Mouse (Mus musculus) kidney, embryonic 15.5 days (tissue): Measurements from ENCODE around the gene Rfxap. TPM values are rescaled to one million over a fixed set of nuclear protein-coding genes. Genes with fewer than 3 reads are reported as not detected.

Source experiments
- ATAC-seq: fragments of 200-750 bp; cut with Nextera tagmentation; replicated peaks from 2 replicates; pipeline ENCODE4 v1.8.0; 2017; ENCODE audit warnings: moderate TSS enrichment; ENCODE audit not compliant: low FRiP score
- H3K27ac ChIP-seq: fragments of 300-500 bp; sonication (generic); 2 replicates; pipeline ENCODE4 v1.5.1; 2015; ENCODE audit warnings: mild to moderate bottlenecking, inconsistent platforms
- H3K27me3 ChIP-seq: fragments of 300-500 bp; sonication (generic); 2 replicates; pipeline ENCODE4 v1.6.1; 2015; ENCODE audit warnings: inconsistent platforms
- H3K36me3 ChIP-seq: fragments of 300-500 bp; sonication (generic); 2 replicates; pipeline ENCODE4 v1.6.1; 2015; ENCODE audit warnings: inconsistent platforms
- H3K4me1 ChIP-seq: fragments of 300-500 bp; sonication (generic); 2 replicates; pipeline ENCODE4 v1.6.1; 2015; ENCODE audit warnings: inconsistent platforms
- H3K4me2 ChIP-seq: fragments of 300-500 bp; sonication (generic); 2 replicates; pipeline ENCODE4 v1.6.1; 2015; ENCODE audit warnings: moderate library complexity, mild to moderate bottlenecking, inconsistent platforms
- H3K4me3 ChIP-seq: fragments of 300-500 bp; sonication (generic); replicated peaks from 2 replicates; pipeline ENCODE4 v1.5.1; 2015; ENCODE audit warnings: mild to moderate bottlenecking, inconsistent platforms
- H3K9ac ChIP-seq: fragments of 300-500 bp; sonication (generic); 2 replicates; pipeline ENCODE4 v1.6.1; 2015; ENCODE audit warnings: mild to moderate bottlenecking, inconsistent platforms
- H3K9me3 ChIP-seq: fragments of 300-500 bp; sonication (generic); replicated peaks from 2 replicates; pipeline ENCODE4 v1.6.1; 2016; ENCODE audit warnings: inconsistent platforms
- WGBS: fragments of 180-500 bp; shearing (Covaris S2); methylation state at CpG from one replicate; pipeline ENCODE4 v1.1.7; 2015; ENCODE audit warnings: mixed read lengths; 5-methylcytosine and 5-hydroxymethylcytosine counted together
- polyA plus RNA-seq: library from polyadenylated mRNA; unstranded; fragments of >200 nt; fragmentation: Nextera tagmentation; extraction: Ambion mirVana; gene quantifications from 2 replicates; pipeline ENCODE4 v1.2.1, GENCODE M21; 2015

The Rfxap gene
- polyA plus RNA-seq, 1 experiment from 2014 or later, result 36.1 TPM

DNA sequence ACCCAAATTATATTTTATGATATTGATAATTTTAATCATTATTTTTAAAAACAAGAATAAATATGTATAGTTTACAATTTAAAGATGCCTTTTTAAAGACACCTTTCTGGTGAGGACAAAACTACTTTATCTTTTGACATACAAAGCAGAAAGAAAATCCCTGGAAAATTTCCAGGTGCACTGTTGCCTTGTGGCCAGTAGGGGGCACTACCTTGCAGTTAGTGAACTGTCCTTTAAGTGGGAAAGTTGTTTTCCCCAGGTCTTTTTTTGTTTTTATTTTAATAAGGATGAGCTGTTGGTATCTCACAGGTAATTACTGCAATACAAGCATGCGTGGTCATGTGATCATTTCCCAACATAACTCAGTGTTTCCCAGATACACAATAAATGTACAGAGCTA lies 11.8 kb downstream of the Rfxap start:
- Histone ChIP-seq H3K9ac (no peak overlapping the region), H3K4me1 (no peaks in the 10 kb centered on the region)
- WGBS, result 100% methylated on average over 1 of the region's 1 CpGs

DNA sequence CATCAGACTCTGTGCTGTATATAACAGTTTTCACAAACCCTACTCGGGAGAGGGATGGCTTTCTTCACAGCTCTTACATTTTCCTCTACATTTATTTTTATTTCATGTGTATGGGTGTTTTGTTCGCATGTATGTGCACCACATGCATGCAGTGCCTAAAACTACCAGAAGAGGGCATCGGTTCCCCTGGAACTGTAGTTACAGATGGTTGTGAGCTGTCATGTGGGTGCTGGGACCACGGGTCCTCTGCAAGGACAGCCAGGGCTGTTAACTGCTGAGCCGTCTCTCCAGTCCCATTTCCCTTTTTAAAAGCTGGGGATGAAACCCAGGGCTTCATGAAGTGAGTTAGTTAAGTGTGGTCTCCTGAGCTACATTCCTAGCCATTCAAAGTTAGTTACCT lies 12.2 kb downstream of the Rfxap start:
- WGBS, result 89% methylated on average over 5 of the region's 5 CpGs
- Histone ChIP-seq H3K9ac (no peak overlapping the region), H3K27me3 (no peaks in the 10 kb centered on the region), H3K4me1 (no peaks in the 10 kb centered on the region), H3K9me3 (0 out of 2 replicates have a peak, but pooled peaks cover 4% of the 10 kb centered on the region), H3K4me2 (no peak overlapping the region), H3K4me3 (no peak overlapping the region), H3K27ac (no peak overlapping the region), H3K36me3 (peaks cover 20% of the 10 kb centered on the region)
- ATAC-seq, result no peak

More for the DNA sequence above, 11.8 kb downstream of the Rfxap start:
- Histone ChIP-seq H3K27ac (no peak overlapping the region), H3K36me3 (peaks cover 19% of the 10 kb centered on the region), H3K9me3 (0 out of 2 replicates have a peak, but pooled peaks cover 4% of the 10 kb centered on the region), H3K4me3 (no peak overlapping the region), H3K4me2 (no peak overlapping the region), H3K27me3 (no peaks in the 10 kb centered on the region)
- ATAC-seq, result no peak

- peaks cover 30% of the 10 kb centered on the region for H3K36me3 ChIP-seq
- 0 out of 2 replicates have a peak, but pooled peaks cover 4% of the 10 kb centered on the region for H3K9me3 ChIP-seq
- no peak overlapping the region for H3K4me2 ChIP-seq
- no peak overlapping the region for H3K9ac ChIP-seq
- H3K27ac ChIP-seq, result no peak overlapping the region
- no peak for ATAC-seq
- no peak overlapping the region for H3K4me3 ChIP-seq
- H3K4me1 ChIP-seq, result no peaks in the 10 kb centered on the region
- 88% methylated on average over 6 of the region's 6 CpGs for WGBS
- no peaks in the 10 kb centered on the region for H3K27me3 ChIP-seq
Observed at GRCm38 (mm10) chr3:54793762-54794161, 13.8 kb downstream of the Rfxap start.

GRCm38 (mm10) chr3:54791822-54792677 lies 15.5 kb downstream of the Rfxap start:
- Histone ChIP-seq H3K9me3 (0 out of 2 replicates have a peak, but pooled peaks cover 4% of the 10 kb centered on the region), H3K27me3 (no peaks in the 10 kb centered on the region), H3K36me3 (peaks cover 30% of the 10 kb centered on the region), H3K9ac (no peak overlapping the region), H3K4me3 (no peak overlapping the region), H3K4me2 (no peak overlapping the region), H3K27ac (no peak overlapping the region), H3K4me1 (no peaks in the 10 kb centered on the region)
- ATAC-seq, result no peak
- 78% methylated on average over 10 of the region's 10 CpGs for WGBS

GRCm38 (mm10) chr3:54790601-54791000 lies 17.0 kb downstream of the Rfxap start:
- no peaks in the 10 kb centered on the region for H3K27me3 ChIP-seq
- ATAC-seq, result no peak
- no peak overlapping the region for H3K4me3 ChIP-seq
- H3K9me3 ChIP-seq, result 0 out of 2 replicates have a peak, but pooled peaks cover 4% of the 10 kb centered on the region
- no peak overlapping the region for H3K9ac ChIP-seq
- H3K4me1 ChIP-seq, result no peaks in the 10 kb centered on the region
- peaks cover 35% of the 10 kb centered on the region for H3K36me3 ChIP-seq
- H3K27ac ChIP-seq, result no peak overlapping the region
- no peak overlapping the region for H3K4me2 ChIP-seq
- 71% methylated on average over 2 of the region's 2 CpGs for WGBS

GRCm38 (mm10) chr3:54775989-54776631 lies 31.5 kb downstream of the Rfxap start:
- Histone ChIP-seq H3K27ac (no peak overlapping the region), H3K27me3 (no peaks in the 10 kb centered on the region), H3K4me1 (peaks cover 2% of the 10 kb centered on the region; the same call in 1 of the 2 replicates), H3K36me3 (no peaks in the 10 kb centered on the region), H3K4me2 (no peak overlapping the region), H3K4me3 (no peak overlapping the region), H3K9ac (no peak overlapping the region), H3K9me3 (no peaks in the 10 kb centered on the region)
- WGBS, result 69% methylated on average over 7 of the region's 7 CpGs
- no peak for ATAC-seq

- no peak overlapping the region for H3K4me2 ChIP-seq
- H3K9ac ChIP-seq, result no peak overlapping the region
- peaks cover 2% of the 10 kb centered on the region; the same call in 1 of the 2 replicates for H3K4me1 ChIP-seq
- WGBS, result 84% methylated on average over 6 of the region's 6 CpGs
- H3K27ac ChIP-seq, result no peak overlapping the region
- H3K27me3 ChIP-seq, result no peaks in the 10 kb centered on the region
- ATAC-seq, result no peak
- H3K9me3 ChIP-seq, result no peaks in the 10 kb centered on the region
- no peaks in the 10 kb centered on the region for H3K36me3 ChIP-seq
- no peak overlapping the region for H3K4me3 ChIP-seq
Observed at GRCm38 (mm10) chr3:54773613-54774012, 34.0 kb downstream of the Rfxap start.

DNA sequence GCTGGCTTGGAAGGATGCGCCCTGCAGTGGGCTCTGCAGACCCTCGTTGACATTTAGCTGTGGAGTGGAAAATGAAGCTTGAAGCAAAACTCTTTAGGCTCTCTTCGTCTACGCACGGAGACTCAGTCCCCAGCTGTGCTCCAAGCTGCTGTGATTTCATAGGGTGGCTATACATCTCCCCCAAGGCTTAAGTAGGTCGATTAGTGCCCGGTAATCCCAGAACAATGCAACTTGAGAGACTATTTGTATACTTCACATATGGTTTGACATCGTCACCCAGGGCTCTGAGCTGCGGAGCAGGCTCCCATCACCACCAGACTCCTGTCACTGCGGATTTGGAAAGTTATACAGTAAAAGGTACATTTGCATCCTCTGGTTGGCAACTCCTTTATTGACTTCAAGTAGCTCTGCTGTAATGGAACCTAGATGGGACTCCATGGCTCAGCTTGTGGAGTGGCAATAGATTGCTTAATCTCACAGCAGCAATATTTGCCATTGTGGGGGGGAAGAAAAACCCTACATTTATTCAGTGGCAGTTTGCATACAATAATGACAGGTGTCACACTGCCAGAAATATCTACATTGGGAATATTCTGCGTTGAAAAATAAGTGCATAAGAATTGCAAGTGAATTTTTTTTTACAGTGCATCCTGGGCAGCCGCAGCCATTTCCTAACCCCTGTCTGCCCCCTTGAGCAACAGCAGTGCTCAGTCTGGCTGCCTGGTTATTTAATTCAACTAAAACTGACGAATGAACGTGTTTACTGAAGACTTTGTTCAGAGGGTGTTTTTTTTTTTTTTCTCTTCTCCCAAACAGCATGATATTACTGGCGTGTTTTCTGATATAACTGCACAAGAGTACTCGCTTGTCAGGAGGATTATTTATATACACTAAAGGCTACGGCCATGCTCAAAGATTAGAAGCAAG lies 38.0 kb downstream of the Rfxap start:
- Histone ChIP-seq H3K9me3 (no peaks in the 10 kb centered on the region), H3K36me3 (no peaks in the 10 kb centered on the region), H3K27ac (no peak overlapping the region), H3K9ac (no peak overlapping the region), H3K4me3 (no peak overlapping the region), H3K4me2 (no peak overlapping the region), H3K27me3 (no peaks in the 10 kb centered on the region), H3K4me1 (no peaks in the 10 kb centered on the region)
- WGBS, result 74% methylated on average over 17 of the region's 17 CpGs
- ATAC-seq, result no peak

DNA sequence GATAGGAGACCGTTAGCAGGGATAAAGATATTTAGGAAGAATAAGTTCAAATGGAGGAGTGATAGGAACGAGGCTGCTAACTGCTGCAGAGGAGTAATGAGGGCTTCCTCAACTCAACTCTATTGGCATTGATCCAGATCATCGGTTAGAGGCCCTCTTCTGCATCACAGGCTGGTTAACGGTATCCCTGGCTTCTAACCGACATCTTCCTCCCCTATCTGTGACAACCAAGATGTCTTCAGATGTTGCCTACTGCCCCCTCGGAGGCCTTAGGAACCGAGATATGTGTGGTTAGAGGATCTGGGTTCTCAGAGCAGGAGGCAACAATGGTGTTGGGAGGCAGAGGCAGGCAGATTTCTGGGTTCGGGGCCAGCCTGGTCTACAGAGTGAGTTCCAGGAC lies 39.0 kb downstream of the Rfxap start:
- no peak overlapping the region for H3K9ac ChIP-seq
- H3K4me3 ChIP-seq, result no peak overlapping the region
- no peaks in the 10 kb centered on the region for H3K27me3 ChIP-seq
- 0 out of 2 replicates have a peak, but pooled peaks cover 2% of the 10 kb centered on the region for H3K4me1 ChIP-seq
- H3K9me3 ChIP-seq, result no peaks in the 10 kb centered on the region
- no peak for ATAC-seq
- no peak overlapping the region for H3K27ac ChIP-seq
- no peak overlapping the region for H3K4me2 ChIP-seq
- WGBS, result 84% methylated on average over 8 of the region's 8 CpGs
- no peaks in the 10 kb centered on the region for H3K36me3 ChIP-seq

DNA sequence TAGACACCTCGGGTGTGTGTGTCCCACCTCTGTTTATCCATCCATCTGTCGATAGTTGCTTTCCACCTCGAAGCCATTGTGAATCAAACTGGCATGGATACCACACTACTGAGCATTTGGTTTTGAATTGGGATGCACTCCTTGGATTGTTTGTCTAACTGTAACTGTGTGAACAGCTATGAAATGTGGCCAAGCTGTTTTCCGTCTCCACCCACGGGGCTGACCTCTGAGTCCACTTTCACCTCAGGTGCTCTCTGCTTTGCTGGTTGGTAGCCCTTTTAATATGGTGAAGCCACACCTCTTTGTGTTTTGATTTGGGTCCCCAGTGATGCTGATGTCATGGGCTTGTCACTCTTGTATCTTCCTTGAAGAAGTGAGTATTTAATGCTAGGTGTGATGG lies 40.8 kb downstream of the Rfxap start:
- ATAC-seq, result no peak
- no peaks in the 10 kb centered on the region for H3K9me3 ChIP-seq
- 77% methylated on average over 5 of the region's 5 CpGs for WGBS
- H3K4me3 ChIP-seq, result no peak overlapping the region
- H3K4me1 ChIP-seq, result 0 out of 2 replicates have a peak, but pooled peaks cover 2% of the 10 kb centered on the region
- H3K4me2 ChIP-seq, result no peak overlapping the region
- no peaks in the 10 kb centered on the region for H3K27me3 ChIP-seq
- H3K27ac ChIP-seq, result no peak overlapping the region
- H3K36me3 ChIP-seq, result no peaks in the 10 kb centered on the region
- no peak overlapping the region for H3K9ac ChIP-seq

DNA sequence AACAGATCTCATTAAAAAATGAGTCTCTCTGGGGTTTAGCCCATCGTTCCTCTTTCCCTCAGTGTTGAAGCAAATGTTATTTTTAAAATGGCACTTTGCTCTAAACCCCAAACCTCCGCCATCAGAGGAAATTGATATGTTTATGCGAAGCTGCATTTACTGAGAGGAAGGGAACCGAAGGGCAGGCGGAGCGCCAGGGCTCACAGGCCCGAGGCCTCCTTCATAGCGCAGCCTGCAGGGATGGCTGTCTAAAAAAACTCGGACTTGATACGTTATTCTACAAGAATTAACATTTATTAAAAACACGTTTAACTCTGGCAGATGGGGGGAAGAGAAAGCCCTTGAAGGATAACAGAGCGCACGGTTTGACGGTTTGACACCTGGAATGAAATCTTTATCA lies 41.6 kb downstream of the Rfxap start:
- no peak overlapping the region for H3K9ac ChIP-seq
- no peaks in the 10 kb centered on the region for H3K9me3 ChIP-seq
- no peak for ATAC-seq
- 0 out of 2 replicates have a peak, but pooled peaks cover 5% of the 10 kb centered on the region for H3K4me1 ChIP-seq
- no peak overlapping the region for H3K4me3 ChIP-seq
- H3K27me3 ChIP-seq, result no peaks in the 10 kb centered on the region
- H3K27ac ChIP-seq, result no peak overlapping the region
- WGBS, result 78% methylated on average over 14 of the region's 14 CpGs
- no peak overlapping the region for H3K4me2 ChIP-seq
- no peaks in the 10 kb centered on the region for H3K36me3 ChIP-seq
